Mouse (Mus musculus) kidney, adult 2 months (tissue): ENCODE data around the gene I0C0044D17Rik. TPM values are rescaled to one million over a fixed set of nuclear protein-coding genes. Genes with fewer than 3 reads are reported as not detected.

Experiments used
- DNase-seq: peaks from one replicate; pipeline ENCODE4 v3.0.0; 2021
- H3K27ac ChIP-seq: fragments of 200-500 bp; 2 replicates; pipeline ENCODE4 v1.5.1; 2012; ENCODE audit warnings: low read depth, low read length, control low read depth, inconsistent platforms; ENCODE audit not compliant: insufficient read depth
- H3K27me3 ChIP-seq: fragments of 200-500 bp; replicated peaks from 2 replicates; pipeline ENCODE4 v1.6.1; 2012; ENCODE audit warnings: mild to moderate bottlenecking, moderate library complexity, low read length, inconsistent platforms; ENCODE audit not compliant: control insufficient read depth, insufficient read depth
- H3K36me3 ChIP-seq: fragments of 200-500 bp; 2 replicates; pipeline ENCODE4 v1.6.1; 2012; ENCODE audit warnings: mild to moderate bottlenecking, moderate library complexity, low read length, inconsistent platforms; ENCODE audit not compliant: control insufficient read depth, insufficient read depth
- H3K4me1 ChIP-seq: fragments of 200-500 bp; 2 replicates; pipeline ENCODE4 v1.6.1; 2011; ENCODE audit warnings: low read length; ENCODE audit not compliant: control insufficient read depth, insufficient read depth
- H3K4me3 ChIP-seq: fragments of 200-500 bp; 2 replicates; pipeline ENCODE4 v1.5.1; 2011; ENCODE audit warnings: mild to moderate bottlenecking, low read depth, low read length, control low read depth; ENCODE audit not compliant: insufficient read depth
- CTCF ChIP-seq: fragments of 200-500 bp; conservative IDR thresholded peaks from 2 replicates; pipeline ENCODE4 v1.5.1; 2011; ENCODE audit warnings: low read depth, mild to moderate bottlenecking, control low read depth, low read length, moderate library complexity, mixed read lengths; ENCODE audit not compliant: insufficient read depth, insufficient read length
- POLR2A ChIP-seq: fragments of 200-500 bp; IDR thresholded peaks from one replicate; pipeline ENCODE4 v1.6.1; 2011; ENCODE audit warnings: low read depth, low read length, control low read depth
- WGBS: fragments of 180-500 bp; shearing (Covaris S2); methylation state at CpG from one replicate; pipeline ENCODE4 v1.1.7; 2018; 5-methylcytosine and 5-hydroxymethylcytosine counted together
- polyA plus RNA-seq: library from polyadenylated mRNA; depleted of rRNA; stranded (reverse); fragments of >200 nt; gene quantifications from 2 replicates; pipeline ENCODE4 v1.2.3, GENCODE M21; 2012

The I0C0044D17Rik gene
- polyA plus RNA-seq, 1 experiment: not detected

GRCm38 (mm10) chr4:98840526-98840925 lies 16.9 kb upstream of the I0C0044D17Rik start:
- Histone ChIP-seq H3K27ac (no peak overlapping the region), H3K36me3 (no peaks in the 10 kb centered on the region), H3K27me3 (no peaks in the 10 kb centered on the region), H3K4me1 (no peaks in the 10 kb centered on the region), H3K4me3 (no peak overlapping the region)
- no peak for DNase-seq
- WGBS: 63% methylated on average over 6 of the region's 6 CpGs
- TF ChIP-seq CTCF (no peak), POLR2A (no peak)

GRCm38 (mm10) chr4:98838913-98839312 lies 15.3 kb upstream of the I0C0044D17Rik start:
- Histone ChIP-seq H3K4me1 (no peaks in the 10 kb centered on the region), H3K36me3 (no peaks in the 10 kb centered on the region), H3K4me3 (no peak overlapping the region), H3K27me3 (no peaks in the 10 kb centered on the region), H3K27ac (no peak overlapping the region)
- DNase-seq: no peak
- WGBS: 86% methylated on average over 4 of the region's 4 CpGs
- no peak for TF ChIP-seq POLR2A
- TF ChIP-seq CTCF: no peak

- Histone ChIP-seq H3K36me3 (no peaks in the 10 kb centered on the region), H3K4me1 (no peaks in the 10 kb centered on the region; the same call in 1 of the 2 replicates), H3K4me3 (no peak overlapping the region), H3K27me3 (no peaks in the 10 kb centered on the region), H3K27ac (no peak overlapping the region)
- peak; percentile 56 for DNase-seq
- WGBS: 82% methylated on average over 16 of the region's 16 CpGs
- TF ChIP-seq CTCF (no peak), POLR2A (no peak)
Observed at GRCm38 (mm10) chr4:98837715-98838505, 14.3 kb upstream of the I0C0044D17Rik start.

- H3K4me3 ChIP-seq: no peak overlapping the region
- DNase-seq: peak; percentile 24
- peaks cover 3% of the 10 kb centered on the region for H3K4me1 ChIP-seq
- H3K27ac ChIP-seq: no peak overlapping the region
- TF ChIP-seq CTCF: no peak
- TF ChIP-seq POLR2A: no peak
- no peaks in the 10 kb centered on the region for H3K36me3 ChIP-seq
- H3K27me3 ChIP-seq: no peaks in the 10 kb centered on the region
- WGBS: 26% methylated on average over 5 of the region's 5 CpGs
Observed at GRCm38 (mm10) chr4:98836519-98836918, 12.9 kb upstream of the I0C0044D17Rik start.

- Histone ChIP-seq H3K27me3 (no peaks in the 10 kb centered on the region), H3K36me3 (no peaks in the 10 kb centered on the region), H3K27ac (no peak overlapping the region), H3K4me3 (no peak overlapping the region), H3K4me1 (peaks cover 3% of the 10 kb centered on the region)
- no peak for DNase-seq
- TF ChIP-seq POLR2A (no peak), CTCF (no peak)
- WGBS: 59% methylated on average over 4 of the region's 4 CpGs
Observed at GRCm38 (mm10) chr4:98834782-98835181, 11.1 kb upstream of the I0C0044D17Rik start.

GRCm38 (mm10) chr4:98831726-98832125 lies 8.1 kb upstream of the I0C0044D17Rik start:
- DNase-seq: no peak
- no peaks in the 10 kb centered on the region for H3K27me3 ChIP-seq
- TF ChIP-seq CTCF: no peak
- no peak for TF ChIP-seq POLR2A
- H3K27ac ChIP-seq: peak overlapping the region; percentile 73
- WGBS: 65% methylated on average over 1 of the region's 1 CpGs
- no peak overlapping the region for H3K4me3 ChIP-seq
- H3K36me3 ChIP-seq: no peaks in the 10 kb centered on the region
- H3K4me1 ChIP-seq: peaks cover 3% of the 10 kb centered on the region

- TF ChIP-seq CTCF (no peak), POLR2A (no peak)
- Histone ChIP-seq H3K4me3 (no peak overlapping the region), H3K27ac (no peak overlapping the region), H3K27me3 (no peaks in the 10 kb centered on the region), H3K4me1 (peaks cover 1% of the 10 kb centered on the region; the same call in 1 of the 2 replicates), H3K36me3 (no peaks in the 10 kb centered on the region)
- 57% methylated on average over 3 of the region's 3 CpGs for WGBS
- DNase-seq: no peak
Observed at GRCm38 (mm10) chr4:98826701-98827100, 3.1 kb upstream of the I0C0044D17Rik start.
